Mouse (Mus musculus) ES-Bruce4 (cell line): ENCODE measurements around the gene Gtf2i.
"Not testable (repeated sequence)": the region's sequence is repeated elsewhere in the genome, so short reads cannot be mapped to it uniquely, and the experiment has no call there.

Experiments
- CTCF ChIP-seq: IDR thresholded peaks from one replicate; pipeline ENCODE4 v1.8.1; 2011; ENCODE audit warnings: low read depth, low read length
- EP300 ChIP-seq: IDR thresholded peaks from 2 replicates; pipeline ENCODE4 v1.6.1; 2011; ENCODE audit warnings: low read depth, low read length; ENCODE audit not compliant: insufficient read depth
- POLR2A ChIP-seq: IDR thresholded peaks from one replicate; pipeline ENCODE4 v1.8.1; 2011; ENCODE audit warnings: low read length; ENCODE audit not compliant: insufficient read depth

- not testable (repeated sequence) for TF ChIP-seq CTCF, POLR2A, EP300
Observed at GRCm38 (mm10) chr5:134343530-134343929, 29.0 kb upstream of the Gtf2i start.
